Mouse (Mus musculus): Measurements from ENCODE around the gene Slfn9. TPM values are rescaled to one million over a fixed set of nuclear protein-coding genes. Genes with fewer than 3 reads are reported as not detected.

Gene Slfn9
- polyA plus RNA-seq, 1 experiment from 2014 or later: 19.5 TPM

DNA sequence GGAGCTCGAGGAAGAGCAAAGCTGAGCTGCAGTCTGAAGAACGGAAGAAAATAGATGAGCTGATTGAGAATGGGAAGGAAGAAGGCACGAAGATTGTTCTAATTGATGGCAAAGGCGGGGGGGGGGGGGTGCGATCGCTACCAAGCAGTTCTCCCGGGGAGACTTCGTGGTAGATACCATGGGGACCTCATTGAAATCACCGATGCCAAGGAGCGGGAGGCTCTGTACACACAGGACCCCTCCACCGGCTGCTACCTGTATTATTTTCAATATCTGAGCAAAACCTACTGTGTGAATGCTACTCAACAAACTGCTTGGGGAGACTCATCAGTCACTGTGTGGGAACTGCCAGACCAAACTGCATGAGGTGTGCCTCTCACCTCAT is 20.0 kb downstream of the Slfn9 start:
- DNase-seq (ENCODE audit: low spot score) (no peak), ATAC-seq (replicated peaks; ENCODE audit: low FRiP score, low TSS enrichment, low read depth) (no peak)
- Histone ChIP-seq H3K9me3 (ENCODE audit: control insufficient read depth, low read length) (no peaks in the 10 kb centered on the region), H3K4me3 (ENCODE audit: low read depth, low read length) (no peak overlapping the region), H3K27ac (ENCODE audit: low read depth) (peak overlapping the region; percentile 38; the same call in 1 of the 2 replicates), H3K36me3 (ENCODE audit: control insufficient read depth, insufficient read depth, low read length) (no peaks in the 10 kb centered on the region), H3K4me2 (ENCODE audit: low read length) (peak overlapping the region; percentile 43), H3K27me3 (replicated peaks; ENCODE audit: control insufficient read depth, insufficient read depth, low read length) (no peaks in the 10 kb centered on the region), H3K9ac (ENCODE audit: low read length) (no peak overlapping the region; the same call in 1 of the 2 replicates), H3K4me1 (replicated peaks; ENCODE audit: control insufficient read depth, insufficient read depth, low read length) (0 out of 2 replicates have a peak, but pooled peaks cover 7% of the 10 kb centered on the region)
- 68% methylated on average over 9 of the region's 11 CpGs for WGBS

DNA sequence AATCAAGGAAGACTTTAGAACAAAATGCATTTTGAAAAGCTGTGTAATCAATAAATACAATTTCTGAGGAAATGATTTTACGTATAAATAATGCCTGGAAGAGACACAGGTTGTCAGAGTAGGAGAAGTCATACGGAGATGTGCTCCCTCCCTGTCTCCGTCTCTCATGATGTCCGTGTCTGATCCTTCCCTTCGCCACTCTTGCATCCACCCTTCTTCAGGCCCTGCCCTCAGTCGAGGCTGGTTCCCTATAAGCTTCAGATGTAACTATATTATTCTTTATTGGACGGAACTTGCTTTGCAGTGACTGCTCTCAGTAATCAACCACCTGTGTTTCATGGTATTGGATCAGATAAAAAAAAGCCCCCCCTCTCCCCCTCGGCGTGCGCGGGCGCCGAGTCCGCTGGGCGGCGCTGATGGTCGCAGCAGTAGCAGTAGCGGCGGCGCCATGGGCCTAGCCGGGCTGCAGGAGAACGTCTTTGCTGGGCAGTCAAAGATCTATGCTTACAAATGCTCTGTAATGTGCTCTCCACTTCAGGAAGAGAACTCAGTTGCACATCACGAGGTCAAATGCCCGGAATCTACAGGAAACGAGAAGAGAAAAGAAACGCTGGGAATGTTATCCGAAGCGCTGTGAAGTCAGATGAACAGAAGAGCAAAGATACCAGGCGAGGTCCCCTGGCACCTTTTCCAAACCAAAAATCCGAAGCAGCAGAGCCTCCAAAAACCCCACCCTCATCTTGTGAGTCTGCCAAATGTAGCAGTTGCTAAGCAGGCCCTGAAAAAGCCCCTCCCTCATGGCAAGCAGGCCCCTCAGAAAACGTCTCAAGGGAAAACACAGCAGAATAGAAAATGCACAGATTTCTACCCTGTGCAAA is 20.7 kb downstream of the Slfn9 start:
- Histone ChIP-seq H3K9ac (ENCODE audit: low read length) (peak overlapping the region; percentile 22; the same call in 1 of the 2 replicates), H3K9me3 (ENCODE audit: control insufficient read depth, low read length) (no peaks in the 10 kb centered on the region), H3K36me3 (ENCODE audit: control insufficient read depth, insufficient read depth, low read length) (no peaks in the 10 kb centered on the region), H3K27ac (ENCODE audit: low read depth) (peak overlapping the region; percentile 38; the same call in 1 of the 2 replicates), H3K4me3 (ENCODE audit: low read depth, low read length) (peak overlapping the region; percentile 12), H3K4me2 (ENCODE audit: low read length) (peak overlapping the region; percentile 43), H3K27me3 (replicated peaks; ENCODE audit: control insufficient read depth, insufficient read depth, low read length) (no peaks in the 10 kb centered on the region), H3K4me1 (replicated peaks; ENCODE audit: control insufficient read depth, insufficient read depth, low read length) (0 out of 2 replicates have a peak, but pooled peaks cover 7% of the 10 kb centered on the region)
- ATAC-seq (replicated peaks; ENCODE audit: low FRiP score, low TSS enrichment, low read depth) (no peak), DNase-seq (ENCODE audit: low spot score) (peak; percentile 76)
- WGBS: 9% methylated on average over 31 of the region's 31 CpGs

DNA sequence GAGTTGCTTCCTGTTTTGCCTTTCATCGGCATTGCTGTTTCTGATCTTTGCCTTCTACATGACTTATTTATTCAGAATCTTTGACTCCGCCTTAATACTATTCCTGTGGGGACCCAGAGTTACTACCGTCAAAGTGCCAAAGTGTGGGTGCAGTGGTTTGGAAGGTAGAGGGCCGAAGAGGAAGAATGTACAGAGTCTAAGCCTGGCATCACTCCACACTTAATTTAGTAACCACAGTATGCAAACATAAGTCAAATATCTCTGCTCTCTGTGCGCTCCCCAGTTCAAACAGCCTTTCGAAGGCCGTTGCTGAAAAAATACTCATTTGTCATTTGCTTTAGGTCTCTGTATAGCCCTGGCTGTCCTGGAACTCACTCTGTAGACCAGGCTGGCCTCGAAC is 29.4 kb downstream of the Slfn9 start:
- no peaks in the 10 kb centered on the region for H3K36me3 ChIP-seq (ENCODE audit: control insufficient read depth, insufficient read depth, low read length)
- H3K9me3 ChIP-seq (ENCODE audit: control insufficient read depth, low read length): no peaks in the 10 kb centered on the region
- H3K4me3 ChIP-seq (ENCODE audit: low read depth, low read length): no peak overlapping the region
- H3K27me3 ChIP-seq (replicated peaks; ENCODE audit: control insufficient read depth, insufficient read depth, low read length): no peaks in the 10 kb centered on the region
- DNase-seq (ENCODE audit: low spot score) (no peak), ATAC-seq (replicated peaks; ENCODE audit: low FRiP score, low TSS enrichment, low read depth) (no peak)
- no peaks in the 10 kb centered on the region for H3K4me1 ChIP-seq (replicated peaks; ENCODE audit: control insufficient read depth, insufficient read depth, low read length)
- WGBS: 78% methylated on average over 8 of the region's 8 CpGs
- no peak overlapping the region for H3K9ac ChIP-seq (ENCODE audit: low read length)
- no peak overlapping the region for H3K27ac ChIP-seq (ENCODE audit: low read depth)
- H3K4me2 ChIP-seq (ENCODE audit: low read length): no peak overlapping the region

DNA sequence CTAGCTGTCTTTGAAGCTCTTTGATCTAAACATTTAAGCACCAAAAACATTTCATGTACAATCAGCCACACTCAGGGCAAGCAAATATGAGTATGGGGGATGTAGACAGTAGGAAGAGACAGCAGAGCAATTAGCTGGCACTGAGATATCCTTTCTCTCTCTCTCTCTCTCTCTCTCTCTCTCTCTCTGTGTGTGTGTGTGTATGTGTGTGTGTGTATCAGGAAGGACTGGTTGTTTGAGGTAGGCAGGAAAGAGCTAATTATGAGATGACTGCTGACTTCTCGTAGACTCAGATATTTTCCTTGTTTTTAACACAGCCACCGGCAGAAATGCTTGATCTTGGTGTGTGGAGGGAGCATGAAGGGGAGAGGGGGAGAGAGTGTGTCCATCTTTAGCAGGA is 29.9 kb downstream of the Slfn9 start:
- 67% methylated on average over 2 of the region's 2 CpGs for WGBS
- H3K9ac ChIP-seq (ENCODE audit: low read length): no peak overlapping the region
- ATAC-seq (replicated peaks; ENCODE audit: low FRiP score, low TSS enrichment, low read depth): no peak
- no peak overlapping the region for H3K27ac ChIP-seq (ENCODE audit: low read depth)
- H3K36me3 ChIP-seq (ENCODE audit: control insufficient read depth, insufficient read depth, low read length): no peaks in the 10 kb centered on the region
- H3K9me3 ChIP-seq (ENCODE audit: control insufficient read depth, low read length): no peaks in the 10 kb centered on the region
- no peak overlapping the region for H3K4me3 ChIP-seq (ENCODE audit: low read depth, low read length)
- no peak for DNase-seq (ENCODE audit: low spot score)
- H3K4me1 ChIP-seq (replicated peaks; ENCODE audit: control insufficient read depth, insufficient read depth, low read length): no peaks in the 10 kb centered on the region
- no peak overlapping the region for H3K4me2 ChIP-seq (ENCODE audit: low read length)
- no peaks in the 10 kb centered on the region for H3K27me3 ChIP-seq (replicated peaks; ENCODE audit: control insufficient read depth, insufficient read depth, low read length)

DNA sequence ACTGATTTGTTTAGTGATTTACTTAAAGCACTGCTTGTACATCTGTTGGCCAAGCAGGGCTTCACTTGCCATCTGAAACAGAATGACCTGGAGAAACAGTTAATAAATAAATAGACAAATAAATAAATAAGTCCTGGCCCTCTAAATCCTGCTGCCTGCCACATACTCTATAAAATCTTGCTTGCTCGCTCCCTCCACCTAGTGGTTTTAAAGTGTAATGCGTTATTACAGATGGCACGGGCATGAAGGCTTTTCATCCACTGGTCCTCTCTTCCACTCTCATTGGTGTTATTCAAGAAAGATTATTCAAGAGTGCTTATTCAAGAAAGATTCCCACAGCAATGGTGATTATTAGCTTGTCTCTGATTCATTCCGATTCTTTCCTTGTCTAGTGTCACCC is 32.0 kb downstream of the Slfn9 start:
- Histone ChIP-seq H3K27ac (ENCODE audit: low read depth) (no peak overlapping the region), H3K36me3 (ENCODE audit: control insufficient read depth, insufficient read depth, low read length) (no peaks in the 10 kb centered on the region), H3K4me1 (replicated peaks; ENCODE audit: control insufficient read depth, insufficient read depth, low read length) (no peaks in the 10 kb centered on the region), H3K4me2 (ENCODE audit: low read length) (no peak overlapping the region), H3K27me3 (replicated peaks; ENCODE audit: control insufficient read depth, insufficient read depth, low read length) (peaks cover under 1% of the 10 kb centered on the region; the same call in 1 of the 2 replicates), H3K4me3 (ENCODE audit: low read depth, low read length) (no peak overlapping the region), H3K9ac (ENCODE audit: low read length) (no peak overlapping the region), H3K9me3 (ENCODE audit: control insufficient read depth, low read length) (no peaks in the 10 kb centered on the region)
- WGBS: 19% methylated on average over 4 of the region's 4 CpGs
- no peak for DNase-seq (ENCODE audit: low spot score)
- ATAC-seq (replicated peaks; ENCODE audit: low FRiP score, low TSS enrichment, low read depth): no peak

DNA sequence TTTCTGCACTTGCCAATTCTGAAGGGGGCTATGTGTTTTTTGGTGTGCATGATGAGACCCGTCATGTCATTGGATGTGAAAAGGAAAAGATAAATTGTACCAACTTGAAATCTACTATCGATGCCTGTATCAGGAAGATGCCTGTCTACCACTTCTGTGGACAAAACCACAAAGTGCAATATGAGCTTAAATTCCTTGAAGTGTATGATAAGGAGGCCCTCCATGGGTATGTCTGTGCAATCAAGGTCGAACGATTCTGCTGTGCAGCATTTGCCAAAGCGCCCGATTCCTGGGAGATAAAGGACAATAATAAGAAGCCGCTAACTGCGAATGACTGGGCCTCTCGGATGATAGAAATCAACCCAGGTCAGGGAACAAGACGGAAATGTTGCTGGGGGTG is 34.7 kb downstream of the Slfn9 start:
- H3K9ac ChIP-seq (ENCODE audit: low read length): no peak overlapping the region
- H3K9me3 ChIP-seq (ENCODE audit: control insufficient read depth, low read length): no peaks in the 10 kb centered on the region
- no peaks in the 10 kb centered on the region for H3K36me3 ChIP-seq (ENCODE audit: control insufficient read depth, insufficient read depth, low read length)
- H3K27ac ChIP-seq (ENCODE audit: low read depth): no peak overlapping the region
- DNase-seq (ENCODE audit: low spot score): no peak
- WGBS: 77% methylated on average over 10 of the region's 10 CpGs
- no peak overlapping the region for H3K4me3 ChIP-seq (ENCODE audit: low read depth, low read length)
- H3K4me1 ChIP-seq (replicated peaks; ENCODE audit: control insufficient read depth, insufficient read depth, low read length): no peaks in the 10 kb centered on the region
- no peak overlapping the region for H3K4me2 ChIP-seq (ENCODE audit: low read length)
- no peak for ATAC-seq (replicated peaks; ENCODE audit: low FRiP score, low TSS enrichment, low read depth)
- H3K27me3 ChIP-seq (replicated peaks; ENCODE audit: control insufficient read depth, insufficient read depth, low read length): peaks cover 26% of the 10 kb centered on the region

DNA sequence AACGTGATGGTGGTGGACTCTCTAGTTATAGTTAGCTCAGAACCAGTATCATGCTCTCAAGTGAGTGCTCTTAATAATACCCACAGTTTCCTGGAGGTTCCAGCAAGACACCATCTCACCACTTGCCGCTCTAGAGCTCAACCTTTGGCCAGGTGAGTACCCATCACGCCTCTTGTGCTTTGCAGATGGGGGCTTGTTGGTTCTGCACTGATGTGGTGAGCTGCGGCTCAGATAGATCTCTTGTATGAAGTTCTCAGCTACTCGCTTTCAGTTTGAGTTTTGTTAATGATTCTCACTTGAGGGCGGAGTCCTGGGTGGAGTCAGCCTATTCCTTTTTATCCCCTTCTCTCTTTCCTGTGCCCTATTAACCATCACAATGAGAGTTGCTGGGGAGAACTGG is 37.0 kb downstream of the Slfn9 start:
- H3K4me3 ChIP-seq (ENCODE audit: low read depth, low read length): no peak overlapping the region
- no peaks in the 10 kb centered on the region for H3K36me3 ChIP-seq (ENCODE audit: control insufficient read depth, insufficient read depth, low read length)
- 66% methylated on average over 6 of the region's 6 CpGs for WGBS
- H3K4me2 ChIP-seq (ENCODE audit: low read length): no peak overlapping the region
- H3K9me3 ChIP-seq (ENCODE audit: control insufficient read depth, low read length): no peaks in the 10 kb centered on the region
- DNase-seq (ENCODE audit: low spot score): no peak
- H3K27ac ChIP-seq (ENCODE audit: low read depth): no peak overlapping the region
- no peaks in the 10 kb centered on the region; the same call in 1 of the 2 replicates for H3K4me1 ChIP-seq (replicated peaks; ENCODE audit: control insufficient read depth, insufficient read depth, low read length)
- no peak for ATAC-seq (replicated peaks; ENCODE audit: low FRiP score, low TSS enrichment, low read depth)
- peaks cover 46% of the 10 kb centered on the region for H3K27me3 ChIP-seq (replicated peaks; ENCODE audit: control insufficient read depth, insufficient read depth, low read length)
- no peak overlapping the region for H3K9ac ChIP-seq (ENCODE audit: low read length)

DNA sequence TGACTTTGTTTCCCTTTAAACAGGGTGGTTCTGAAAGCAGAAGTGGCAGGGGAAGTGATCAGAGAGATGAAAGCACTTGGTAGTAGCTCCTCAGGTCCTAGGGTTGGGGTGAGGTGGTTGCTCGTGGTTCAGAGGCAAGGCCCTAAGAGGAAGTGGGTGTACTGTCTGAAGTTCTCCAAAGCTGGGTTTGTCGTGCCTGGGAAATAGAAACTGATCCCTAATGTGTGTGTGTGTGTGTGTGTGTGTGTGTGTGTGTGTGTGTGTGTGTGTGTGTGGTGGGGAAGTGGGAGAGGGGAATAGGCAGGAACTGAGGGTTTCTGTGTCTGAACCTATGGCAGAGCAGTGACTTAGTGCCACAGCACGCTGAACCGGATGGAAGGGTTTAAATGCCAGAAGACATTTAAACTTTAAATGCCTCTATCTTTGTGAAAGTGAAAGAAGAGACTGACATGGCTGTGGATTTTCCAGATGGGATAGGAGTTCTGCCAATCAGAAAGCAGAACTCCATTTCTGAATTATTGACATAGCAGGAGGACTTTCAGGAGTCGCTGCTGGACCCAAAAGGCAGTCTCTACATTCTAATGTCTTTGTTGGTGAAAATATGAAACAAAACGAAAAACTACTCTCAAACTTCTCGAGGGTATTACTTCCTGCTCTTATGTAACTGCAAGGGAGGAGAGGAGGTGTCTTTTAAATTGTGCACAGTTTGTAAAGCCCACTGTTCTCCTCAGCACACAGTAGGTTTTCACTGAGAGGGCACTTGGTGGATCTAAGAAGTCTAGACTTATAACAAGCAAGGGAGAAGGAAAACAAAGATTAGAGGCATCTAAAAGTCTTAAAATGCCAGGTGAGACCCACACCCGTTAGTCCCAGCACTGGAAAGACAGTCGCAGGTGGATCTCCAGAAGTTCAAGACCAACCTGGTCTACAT is 38.8 kb downstream of the Slfn9 start:
- H3K36me3 ChIP-seq (ENCODE audit: control insufficient read depth, insufficient read depth, low read length): no peaks in the 10 kb centered on the region
- 62% methylated on average over 9 of the region's 9 CpGs for WGBS
- H3K9ac ChIP-seq (ENCODE audit: low read length): no peak overlapping the region
- DNase-seq (ENCODE audit: low spot score): no peak
- H3K27ac ChIP-seq (ENCODE audit: low read depth): no peak overlapping the region
- no peak overlapping the region for H3K4me3 ChIP-seq (ENCODE audit: low read depth, low read length)
- H3K4me2 ChIP-seq (ENCODE audit: low read length): no peak overlapping the region
- ATAC-seq (replicated peaks; ENCODE audit: low FRiP score, low TSS enrichment, low read depth): no peak
- H3K9me3 ChIP-seq (ENCODE audit: control insufficient read depth, low read length): no peaks in the 10 kb centered on the region
- H3K27me3 ChIP-seq (replicated peaks; ENCODE audit: control insufficient read depth, insufficient read depth, low read length): peaks cover 52% of the 10 kb centered on the region
- no peaks in the 10 kb centered on the region; the same call in 1 of the 2 replicates for H3K4me1 ChIP-seq (replicated peaks; ENCODE audit: control insufficient read depth, insufficient read depth, low read length)
